Mouse (Mus musculus): ENCODE results near the gene Nfic. TPM values are rescaled to one million over a fixed set of nuclear protein-coding genes. Genes with fewer than 3 reads are reported as not detected.
"Not testable (repeated sequence)": the region's sequence is repeated elsewhere in the genome, so short reads cannot be mapped to it uniquely, and the experiment has no call there.

The Nfic gene
- total RNA-seq, 2 experiments from 2014 or later, result 3.0 to 15.9 TPM

- ATAC-seq (replicated peaks; ENCODE audit: low FRiP score, low TSS enrichment, poor library complexity, severe bottlenecking), result no peak
Measured at GRCm38 (mm10) chr10:81462917-81463316, 7.5 kb upstream of the Nfic start.

- ATAC-seq (replicated peaks; ENCODE audit: low FRiP score, low TSS enrichment, poor library complexity, severe bottlenecking), result no peak
Measured at GRCm38 (mm10) chr10:81462415-81462804, 7.0 kb upstream of the Nfic start.

- no peak for ATAC-seq (replicated peaks; ENCODE audit: low FRiP score, low TSS enrichment, poor library complexity, severe bottlenecking)
Measured at GRCm38 (mm10) chr10:81461673-81462414, 6.4 kb upstream of the Nfic start.

- no peak for ATAC-seq (replicated peaks; ENCODE audit: low FRiP score, low TSS enrichment, poor library complexity, severe bottlenecking)
Measured at GRCm38 (mm10) chr10:81460951-81461350, 5.5 kb upstream of the Nfic start.

GRCm38 (mm10) chr10:81460471-81460870, 5.0 kb upstream of the Nfic start:
- no peak for ATAC-seq (replicated peaks; ENCODE audit: low FRiP score, low TSS enrichment, poor library complexity, severe bottlenecking)

- no peak for ATAC-seq (replicated peaks; ENCODE audit: low FRiP score, low TSS enrichment, poor library complexity, severe bottlenecking)
Measured at GRCm38 (mm10) chr10:81459399-81459798, 4.0 kb upstream of the Nfic start.

- no peak for ATAC-seq (replicated peaks; ENCODE audit: low FRiP score, low TSS enrichment, poor library complexity, severe bottlenecking)
Measured at GRCm38 (mm10) chr10:81458267-81458666, 2.8 kb upstream of the Nfic start.

- 0 out of 2 replicates have a peak, but pooled peaks have one; percentile 6 for ATAC-seq (replicated peaks; ENCODE audit: low FRiP score, low TSS enrichment, poor library complexity, severe bottlenecking)
Measured at GRCm38 (mm10) chr10:81457624-81458023, 2.2 kb upstream of the Nfic start.

- peak; percentile 83 for ATAC-seq (replicated peaks; ENCODE audit: low FRiP score, low TSS enrichment, poor library complexity, severe bottlenecking)
Measured at GRCm38 (mm10) chr10:81456983-81457563, 1.6 kb upstream of the Nfic start.

GRCm38 (mm10) chr10:81454106-81454505, 1.3 kb downstream of the Nfic start:
- no peak for ATAC-seq (replicated peaks; ENCODE audit: low FRiP score, low TSS enrichment, poor library complexity, severe bottlenecking)

- no peak for ATAC-seq (replicated peaks; ENCODE audit: low FRiP score, low TSS enrichment, poor library complexity, severe bottlenecking)
Measured at GRCm38 (mm10) chr10:81452947-81453288, 2.5 kb downstream of the Nfic start.

- no peak for ATAC-seq (replicated peaks; ENCODE audit: low FRiP score, low TSS enrichment, poor library complexity, severe bottlenecking)
Measured at GRCm38 (mm10) chr10:81452237-81452946, 3.0 kb downstream of the Nfic start.

- ATAC-seq (replicated peaks; ENCODE audit: low FRiP score, low TSS enrichment, poor library complexity, severe bottlenecking), result no peak
Measured at GRCm38 (mm10) chr10:81451365-81451745, 4.1 kb downstream of the Nfic start.

- ATAC-seq (replicated peaks; ENCODE audit: low FRiP score, low TSS enrichment, poor library complexity, severe bottlenecking), result no peak
Measured at GRCm38 (mm10) chr10:81450641-81451364, 4.6 kb downstream of the Nfic start.

GRCm38 (mm10) chr10:81450140-81450539, 5.3 kb downstream of the Nfic start:
- ATAC-seq (replicated peaks; ENCODE audit: low FRiP score, low TSS enrichment, poor library complexity, severe bottlenecking), result peak; percentile 85

GRCm38 (mm10) chr10:81445516-81445915, 9.9 kb downstream of the Nfic start:
- not testable (repeated sequence) for ATAC-seq (replicated peaks; ENCODE audit: low FRiP score, low TSS enrichment, poor library complexity, severe bottlenecking)

- ATAC-seq (replicated peaks; ENCODE audit: low FRiP score, low TSS enrichment, poor library complexity, severe bottlenecking), result peak; percentile 87
Measured at GRCm38 (mm10) chr10:81441019-81441418, 14.4 kb downstream of the Nfic start.

GRCm38 (mm10) chr10:81435436-81435835, 20.0 kb downstream of the Nfic start:
- no peak for ATAC-seq (replicated peaks; ENCODE audit: low FRiP score, low TSS enrichment, poor library complexity, severe bottlenecking)

- ATAC-seq (replicated peaks; ENCODE audit: low FRiP score, low TSS enrichment, poor library complexity, severe bottlenecking), result no peak
Measured at GRCm38 (mm10) chr10:81434361-81435263, 20.8 kb downstream of the Nfic start.

Measured in megakaryocyte-erythroid progenitor cell, adult 5-6 weeks (primary cell).